Mouse (Mus musculus) gastrocnemius, adult 18-20 months (tissue): ENCODE results near the gene Rgs3. TPM values are rescaled to one million over a fixed set of nuclear protein-coding genes. Genes with fewer than 3 reads are reported as not detected.
A peak's percentile ranks its signal among the peaks of the same experiment; 100 is the strongest.

ENCODE experiments used
- DNase-seq: peaks from one replicate; pipeline ENCODE4 v3.0.0; 2021; ENCODE audit warnings: low spot score
- total RNA-seq, 2 experiments: library from RNA; stranded (reverse); gene quantifications; 2 replicates each; pipeline ENCODE4 v1.2.3; 2021

The Rgs3 gene
- total RNA-seq, 2 experiments from 2014 or later = 7.4 to 9.3 TPM

- no peak for DNase-seq
Measured at GRCm38 (mm10) chr4:62711582-62711981, 151.9 kb downstream of the Rgs3 start.

DNA sequence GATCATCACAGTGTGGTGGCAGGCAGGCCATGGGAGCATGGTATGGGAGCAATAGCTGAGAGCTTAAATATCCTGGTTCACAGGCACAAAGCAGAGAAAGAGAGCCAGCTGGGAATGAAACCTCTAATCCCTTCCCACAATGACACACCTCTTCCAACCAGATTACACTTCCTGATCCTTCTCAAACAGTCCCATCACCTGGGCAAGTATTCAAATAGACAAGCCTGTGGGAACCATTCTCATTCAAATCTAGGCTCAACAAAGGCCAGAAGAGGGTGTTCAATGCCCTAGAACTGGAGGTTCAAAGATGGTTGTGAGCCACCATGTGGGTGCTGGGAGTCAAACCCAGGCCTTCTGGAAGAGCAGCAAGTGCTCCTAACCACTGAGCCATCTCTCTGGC, 161.2 kb downstream of the Rgs3 start:
- DNase-seq = no peak

GRCm38 (mm10) chr4:62722021-62722426, 162.4 kb downstream of the Rgs3 start:
- no peak for DNase-seq

GRCm38 (mm10) chr4:62723795-62724194, 164.1 kb downstream of the Rgs3 start:
- DNase-seq = no peak

- DNase-seq = no peak
Measured at GRCm38 (mm10) chr4:62726282-62726937, 166.8 kb downstream of the Rgs3 start.

GRCm38 (mm10) chr4:62727541-62728303, 168.1 kb downstream of the Rgs3 start:
- peak; percentile 78 for DNase-seq

- DNase-seq = no peak
Measured at GRCm38 (mm10) chr4:62728471-62728870, 168.8 kb downstream of the Rgs3 start.

- no peak for DNase-seq
Measured at GRCm38 (mm10) chr4:62729191-62729590, 169.5 kb downstream of the Rgs3 start.

- DNase-seq = no peak
Measured at GRCm38 (mm10) chr4:62729941-62730340, 170.3 kb downstream of the Rgs3 start.

GRCm38 (mm10) chr4:62730861-62731260, 171.2 kb downstream of the Rgs3 start:
- DNase-seq = no peak

- peak; percentile 65 for DNase-seq
Measured at GRCm38 (mm10) chr4:62731531-62732063, 171.9 kb downstream of the Rgs3 start.

- DNase-seq = no peak
Measured at GRCm38 (mm10) chr4:62732096-62732495, 172.4 kb downstream of the Rgs3 start.

DNA sequence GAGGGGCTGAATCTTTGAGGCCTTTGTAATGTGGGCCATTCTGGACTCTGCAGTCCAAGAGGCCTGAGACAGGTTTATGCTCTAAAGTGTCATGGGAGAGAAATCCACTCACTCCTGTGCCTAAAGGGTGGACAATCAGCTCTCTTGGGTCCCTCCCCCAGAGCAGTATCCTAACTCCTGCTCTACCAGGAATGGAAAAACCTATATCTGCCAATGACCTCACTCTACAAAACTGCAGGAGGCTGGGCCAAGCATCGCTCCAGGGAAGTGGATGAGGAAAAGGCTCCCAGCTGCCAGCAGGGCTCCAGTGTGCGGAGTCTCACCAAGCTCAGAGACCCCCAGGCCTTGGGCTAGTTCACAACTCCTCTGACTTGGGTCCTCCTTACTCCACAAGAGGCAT, 173.2 kb downstream of the Rgs3 start:
- DNase-seq = no peak

- DNase-seq = no peak
Measured at GRCm38 (mm10) chr4:62733938-62734337, 174.3 kb downstream of the Rgs3 start.

DNA sequence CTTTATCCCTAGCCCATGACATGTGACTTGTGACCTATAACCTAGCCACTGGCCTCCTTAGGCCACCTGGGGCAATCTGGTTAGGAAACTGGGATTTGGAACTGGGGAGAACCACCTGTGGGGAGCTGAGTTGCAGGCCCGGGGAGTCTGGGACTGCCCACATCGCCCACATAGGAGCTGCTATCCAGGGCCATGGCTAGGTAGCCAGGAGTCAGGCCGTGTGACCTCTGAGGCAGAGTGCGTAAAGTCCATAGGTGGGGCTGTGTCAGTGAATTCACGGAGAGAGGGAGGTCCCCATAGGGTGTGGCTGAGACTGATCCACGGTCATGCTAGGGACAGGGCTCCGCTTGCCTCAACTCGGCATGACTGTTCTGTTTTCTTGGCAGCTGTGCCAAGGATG, 175.6 kb downstream of the Rgs3 start:
- DNase-seq = no peak

DNA sequence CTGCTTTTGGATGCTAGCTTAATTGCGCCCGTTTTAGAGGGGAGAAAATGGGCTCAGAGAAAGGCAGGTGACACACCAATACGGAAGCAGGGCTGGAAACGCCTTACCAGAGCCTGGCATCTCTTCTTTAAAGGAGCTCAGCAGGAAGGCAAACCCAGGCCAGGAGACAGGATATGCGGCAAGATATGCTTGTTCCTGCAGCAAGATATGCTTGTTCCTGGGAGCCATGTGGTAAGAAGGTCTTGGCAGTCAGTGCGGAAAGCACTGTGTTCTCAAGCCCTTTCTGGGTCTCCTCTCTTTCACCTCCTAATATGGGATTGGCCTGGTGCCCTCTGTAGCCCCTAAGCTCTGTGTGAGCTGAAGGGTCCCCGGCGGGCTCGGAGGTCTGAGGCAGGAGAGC, 176.2 kb downstream of the Rgs3 start:
- DNase-seq = no peak

DNA sequence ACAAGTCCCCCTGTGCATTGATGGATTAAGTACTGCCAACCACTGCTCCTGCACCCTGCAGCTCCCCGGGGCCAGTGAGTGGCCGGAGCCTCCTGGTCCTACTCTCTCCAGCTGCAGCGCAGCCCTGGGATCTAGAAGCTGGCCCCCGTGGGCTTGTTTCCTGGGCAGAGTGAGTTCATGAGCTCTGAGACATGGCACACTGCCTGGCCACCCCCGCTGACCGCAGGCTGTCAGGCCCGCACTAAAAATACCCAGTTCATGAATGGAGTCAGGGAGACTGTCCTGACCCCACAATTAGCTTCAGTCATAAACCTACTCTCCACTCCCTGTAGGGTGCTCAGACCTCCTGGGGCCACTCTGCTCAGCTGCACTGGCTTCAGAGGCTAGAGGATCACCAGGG, 176.8 kb downstream of the Rgs3 start:
- DNase-seq = no peak

- no peak for DNase-seq
Measured at GRCm38 (mm10) chr4:62736904-62737303, 177.3 kb downstream of the Rgs3 start.

- no peak for DNase-seq
Measured at GRCm38 (mm10) chr4:62737983-62738695, 178.5 kb downstream of the Rgs3 start.

DNA sequence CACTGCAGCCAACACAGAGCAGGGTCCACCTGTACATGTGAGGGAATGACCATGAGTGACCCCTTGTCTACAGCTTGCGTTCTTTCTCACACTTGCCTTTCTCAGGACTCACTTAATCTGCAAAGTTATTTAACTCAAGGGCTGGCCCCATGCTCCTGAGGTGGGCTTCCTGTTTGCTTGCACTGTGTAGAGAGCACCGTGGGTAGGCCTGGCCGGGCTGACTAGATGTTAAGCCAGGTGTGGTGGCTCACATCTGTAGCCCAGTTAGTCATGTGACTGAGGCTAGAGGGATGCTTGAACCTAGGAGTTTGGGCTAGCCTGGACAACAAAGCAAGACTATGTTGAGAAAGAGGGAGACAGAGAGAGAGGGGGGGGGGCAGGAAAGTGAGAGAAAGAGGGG, 179.3 kb downstream of the Rgs3 start:
- no peak for DNase-seq

DNA sequence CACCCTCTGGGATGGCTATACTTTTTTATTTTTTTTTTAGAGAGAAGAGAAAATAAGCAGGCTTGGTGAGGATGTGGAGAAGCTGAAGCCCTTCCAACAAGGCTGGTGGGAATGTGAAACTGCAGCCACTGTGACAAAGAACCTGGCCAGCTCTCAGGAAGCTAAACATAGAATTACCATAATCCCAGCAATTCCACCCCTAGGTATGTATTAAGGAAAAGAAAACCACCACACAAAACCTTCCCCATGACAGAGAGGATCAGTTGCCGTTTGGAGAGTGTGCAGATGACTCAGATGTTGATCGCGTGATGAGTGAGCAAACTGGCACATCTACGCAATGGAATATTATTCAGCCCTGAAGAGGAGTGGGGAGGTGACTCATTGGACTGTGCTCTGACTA, 179.9 kb downstream of the Rgs3 start:
- no peak for DNase-seq
